Mouse (Mus musculus) forebrain, embryonic 13.5 days (tissue): ENCODE data around the gene Adcyap1. TPM values are rescaled to one million over a fixed set of nuclear protein-coding genes. Genes with fewer than 3 reads are reported as not detected.

ENCODE experiments used
- ATAC-seq: fragments of 200-750 bp; cut with Nextera tagmentation; 2 replicates; pipeline ENCODE4 v1.8.0; 2017
- H3K27ac ChIP-seq: fragments of 300-500 bp; sonication (generic); 2 replicates; pipeline ENCODE4 v1.5.1; 2015; ENCODE audit warnings: inconsistent platforms, mild to moderate bottlenecking, moderate library complexity
- H3K27me3 ChIP-seq: fragments of 300-500 bp; sonication (generic); 2 replicates; pipeline ENCODE4 v1.6.1; 2015; ENCODE audit warnings: mild to moderate bottlenecking, inconsistent platforms
- H3K36me3 ChIP-seq: fragments of 300-500 bp; sonication (generic); 2 replicates; pipeline ENCODE4 v1.6.1; 2015; ENCODE audit warnings: mild to moderate bottlenecking, inconsistent platforms; ENCODE audit not compliant: poor library complexity, severe bottlenecking
- H3K4me1 ChIP-seq: fragments of 300-500 bp; sonication (generic); 2 replicates; pipeline ENCODE4 v1.6.1; 2015; ENCODE audit warnings: inconsistent platforms
- H3K4me2 ChIP-seq: fragments of 300-500 bp; sonication (generic); 2 replicates; pipeline ENCODE4 v1.6.1; 2015; ENCODE audit warnings: inconsistent platforms, mild to moderate bottlenecking, moderate library complexity
- H3K4me3 ChIP-seq: fragments of 300-500 bp; sonication (generic); 2 replicates; pipeline ENCODE4 v1.5.1; 2015; ENCODE audit warnings: mild to moderate bottlenecking, inconsistent platforms
- H3K9ac ChIP-seq: fragments of 300-500 bp; sonication (generic); 2 replicates; pipeline ENCODE4 v1.6.1; 2015; ENCODE audit warnings: mild to moderate bottlenecking, inconsistent platforms
- H3K9me3 ChIP-seq: fragments of 300-500 bp; sonication (generic); replicated peaks from 2 replicates; pipeline ENCODE4 v1.6.1; 2016; ENCODE audit warnings: inconsistent platforms
- WGBS: fragments of 180-500 bp; shearing (Covaris S2); methylation state at CpG from one replicate; pipeline ENCODE4 v1.1.7; 2015; 5-methylcytosine and 5-hydroxymethylcytosine counted together
- polyA plus RNA-seq: library from polyadenylated mRNA; unstranded; fragments of >200 nt; fragmentation: Nextera tagmentation; extraction: Ambion mirVana; gene quantifications from 2 replicates; pipeline ENCODE4 v1.2.1, GENCODE M21; 2015

Adcyap1 gene
- 8.8 TPM in 2 replicates for polyA plus RNA-seq

- Histone ChIP-seq H3K36me3 (no peaks in the 10 kb centered on the region), H3K4me1 (peaks cover 44% of the 10 kb centered on the region), H3K4me3 (peak within 1 kb of the TSS; percentile 45), H3K27ac (no peak within 1 kb of the TSS), H3K4me2 (peak within 1 kb of the TSS; percentile 73), H3K27me3 (peaks cover 75% of the 10 kb centered on the region), H3K9ac (peak within 1 kb of the TSS; percentile 45), H3K9me3 (no peaks in the 10 kb centered on the region)
- ATAC-seq: no peak
- 26% methylated on average over 10 of the region's 10 CpGs for WGBS
These were observed at the start of gene Adcyap1 for GRCm38 (mm10) chr17:93198717-93199116. Gene Adcyap1, plus strand, starts transcription at chr17:93199017.

GRCm38 (mm10) chr17:93158280-93158851, 40.5 kb upstream of the Adcyap1 start:
- Histone ChIP-seq H3K4me2 (no peak overlapping the region), H3K27me3 (no peaks in the 10 kb centered on the region), H3K4me3 (no peak overlapping the region), H3K4me1 (no peaks in the 10 kb centered on the region), H3K9me3 (no peaks in the 10 kb centered on the region), H3K9ac (no peak overlapping the region), H3K36me3 (no peaks in the 10 kb centered on the region), H3K27ac (no peak overlapping the region)
- 37% methylated on average over 1 of the region's 1 CpGs for WGBS
- peak; percentile 84 for ATAC-seq

DNA sequence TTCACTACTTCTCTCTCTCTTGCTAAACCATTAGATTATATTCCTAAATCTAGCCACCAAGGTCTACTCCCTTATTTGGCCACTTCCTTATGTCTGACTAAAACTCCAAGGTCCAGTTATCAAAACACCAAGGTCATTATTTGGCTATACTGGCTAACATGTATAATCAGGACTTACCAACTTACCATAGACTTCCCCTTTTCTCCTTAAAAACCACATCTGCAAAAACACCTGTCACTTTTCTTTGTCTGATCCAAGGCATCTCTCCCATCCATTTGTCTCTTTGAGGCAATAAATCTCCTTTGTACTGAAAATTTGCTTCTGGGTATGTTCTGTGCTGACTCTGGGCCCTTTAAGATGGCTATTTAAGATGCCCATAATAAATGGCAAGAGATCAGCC, 29.2 kb upstream of the Adcyap1 start:
- Histone ChIP-seq H3K27ac (no peak overlapping the region), H3K4me1 (no peaks in the 10 kb centered on the region), H3K4me2 (no peak overlapping the region), H3K9me3 (no peaks in the 10 kb centered on the region), H3K36me3 (no peaks in the 10 kb centered on the region), H3K4me3 (no peak overlapping the region), H3K9ac (no peak overlapping the region), H3K27me3 (no peaks in the 10 kb centered on the region)
- no peak for ATAC-seq

DNA sequence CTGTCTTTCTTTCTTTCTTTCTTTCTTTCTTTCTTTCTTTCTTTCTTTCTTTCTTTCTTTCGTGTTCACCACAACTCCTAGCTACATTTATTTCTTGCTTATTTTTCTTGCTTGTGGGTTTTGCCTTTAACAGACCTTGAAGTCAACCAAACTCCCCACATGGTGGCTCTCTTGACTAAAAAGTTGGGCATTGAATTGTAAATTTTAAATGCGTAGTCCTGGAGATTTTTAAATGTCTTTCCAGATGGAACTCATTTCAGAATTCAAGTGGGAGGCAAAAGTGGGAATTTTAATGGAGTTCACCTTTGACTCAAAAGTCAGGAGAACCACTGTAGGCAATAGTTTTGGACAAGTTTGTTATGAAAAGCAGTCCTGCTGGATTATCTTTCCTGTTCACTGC, 2.0 kb upstream of the Adcyap1 start:
- WGBS: 43% methylated on average over 2 of the region's 2 CpGs
- H3K4me2 ChIP-seq: no peak overlapping the region
- H3K9me3 ChIP-seq: no peaks in the 10 kb centered on the region
- H3K4me1 ChIP-seq: peaks cover 25% of the 10 kb centered on the region
- no peak overlapping the region for H3K9ac ChIP-seq
- ATAC-seq: no peak
- H3K36me3 ChIP-seq: no peaks in the 10 kb centered on the region
- H3K27ac ChIP-seq: no peak overlapping the region
- no peak overlapping the region for H3K4me3 ChIP-seq
- H3K27me3 ChIP-seq: peaks cover 57% of the 10 kb centered on the region

GRCm38 (mm10) chr17:93198213-93198612, 604 bp upstream of the Adcyap1 start:
- H3K9ac ChIP-seq: no peak overlapping the region
- peaks cover 39% of the 10 kb centered on the region for H3K4me1 ChIP-seq
- no peak overlapping the region for H3K4me3 ChIP-seq
- no peak overlapping the region for H3K27ac ChIP-seq
- ATAC-seq: no peak
- 10% methylated on average over 4 of the region's 4 CpGs for WGBS
- no peak overlapping the region for H3K4me2 ChIP-seq
- no peaks in the 10 kb centered on the region for H3K36me3 ChIP-seq
- H3K27me3 ChIP-seq: peaks cover 70% of the 10 kb centered on the region
- no peaks in the 10 kb centered on the region for H3K9me3 ChIP-seq

- peaks cover 47% of the 10 kb centered on the region for H3K4me1 ChIP-seq
- no peak for ATAC-seq
- WGBS: 1% methylated on average over 15 of the region's 15 CpGs
- no peak overlapping the region for H3K27ac ChIP-seq
- peaks cover 77% of the 10 kb centered on the region for H3K27me3 ChIP-seq
- no peaks in the 10 kb centered on the region for H3K9me3 ChIP-seq
- no peaks in the 10 kb centered on the region for H3K36me3 ChIP-seq
- H3K4me3 ChIP-seq: peak overlapping the region; percentile 45
- peak overlapping the region; percentile 73 for H3K4me2 ChIP-seq
- peak overlapping the region; percentile 45; the same call in 1 of the 2 replicates for H3K9ac ChIP-seq
These were observed 401 bp downstream of the Adcyap1 start for GRCm38 (mm10) chr17:93199218-93199617.

DNA sequence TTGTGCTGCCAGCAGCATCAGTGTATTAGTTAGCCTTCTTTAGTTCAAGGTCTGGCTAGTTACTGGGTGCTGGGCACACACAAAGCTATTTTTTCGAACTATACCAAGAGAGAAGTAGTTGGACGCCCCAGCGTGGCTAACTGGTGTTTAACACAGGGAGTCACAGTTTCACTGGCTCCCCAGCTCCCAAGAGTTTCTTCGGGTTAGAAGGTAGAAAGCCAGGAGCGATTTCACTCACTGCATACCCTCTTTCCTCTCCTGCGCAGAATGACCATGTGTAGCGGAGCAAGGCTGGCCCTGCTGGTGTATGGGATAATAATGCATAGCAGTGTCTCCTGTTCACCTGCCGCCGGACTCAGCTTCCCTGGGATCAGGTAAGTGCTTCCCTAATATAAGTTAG, 930 bp downstream of the Adcyap1 start:
- 2% methylated on average over 9 of the region's 9 CpGs for WGBS
- no peak for ATAC-seq
- Histone ChIP-seq H3K4me1 (peaks cover 47% of the 10 kb centered on the region), H3K27ac (no peak overlapping the region), H3K27me3 (peaks cover 81% of the 10 kb centered on the region), H3K4me3 (peak overlapping the region; percentile 45), H3K9ac (peak overlapping the region; percentile 45), H3K4me2 (peak overlapping the region; percentile 73), H3K9me3 (no peaks in the 10 kb centered on the region), H3K36me3 (no peaks in the 10 kb centered on the region)

- H3K9ac ChIP-seq: peak overlapping the region; percentile 63
- H3K4me1 ChIP-seq: peaks cover 47% of the 10 kb centered on the region
- WGBS: under 1% methylated on average over 29 of the region's 29 CpGs
- H3K9me3 ChIP-seq: no peaks in the 10 kb centered on the region
- H3K27ac ChIP-seq: no peak overlapping the region
- peak; percentile 9; the same call in 1 of the 2 replicates for ATAC-seq
- H3K27me3 ChIP-seq: peaks cover 85% of the 10 kb centered on the region
- peak overlapping the region; percentile 45 for H3K4me3 ChIP-seq
- no peaks in the 10 kb centered on the region for H3K36me3 ChIP-seq
- peak overlapping the region; percentile 73 for H3K4me2 ChIP-seq
These were observed 1.8 kb downstream of the Adcyap1 start for GRCm38 (mm10) chr17:93200386-93201264.

GRCm38 (mm10) chr17:93201265-93201925, 2.6 kb downstream of the Adcyap1 start:
- no peaks in the 10 kb centered on the region for H3K36me3 ChIP-seq
- H3K4me3 ChIP-seq: peak overlapping the region; percentile 45
- peaks cover 81% of the 10 kb centered on the region for H3K27me3 ChIP-seq
- H3K27ac ChIP-seq: 0 out of 2 replicates have a peak overlapping the region, but pooled peaks have one; percentile 3
- 2% methylated on average over 16 of the region's 16 CpGs for WGBS
- peaks cover 47% of the 10 kb centered on the region for H3K4me1 ChIP-seq
- H3K9me3 ChIP-seq: no peaks in the 10 kb centered on the region
- peak overlapping the region; percentile 73 for H3K4me2 ChIP-seq
- ATAC-seq: no peak
- H3K9ac ChIP-seq: peak overlapping the region; percentile 63

DNA sequence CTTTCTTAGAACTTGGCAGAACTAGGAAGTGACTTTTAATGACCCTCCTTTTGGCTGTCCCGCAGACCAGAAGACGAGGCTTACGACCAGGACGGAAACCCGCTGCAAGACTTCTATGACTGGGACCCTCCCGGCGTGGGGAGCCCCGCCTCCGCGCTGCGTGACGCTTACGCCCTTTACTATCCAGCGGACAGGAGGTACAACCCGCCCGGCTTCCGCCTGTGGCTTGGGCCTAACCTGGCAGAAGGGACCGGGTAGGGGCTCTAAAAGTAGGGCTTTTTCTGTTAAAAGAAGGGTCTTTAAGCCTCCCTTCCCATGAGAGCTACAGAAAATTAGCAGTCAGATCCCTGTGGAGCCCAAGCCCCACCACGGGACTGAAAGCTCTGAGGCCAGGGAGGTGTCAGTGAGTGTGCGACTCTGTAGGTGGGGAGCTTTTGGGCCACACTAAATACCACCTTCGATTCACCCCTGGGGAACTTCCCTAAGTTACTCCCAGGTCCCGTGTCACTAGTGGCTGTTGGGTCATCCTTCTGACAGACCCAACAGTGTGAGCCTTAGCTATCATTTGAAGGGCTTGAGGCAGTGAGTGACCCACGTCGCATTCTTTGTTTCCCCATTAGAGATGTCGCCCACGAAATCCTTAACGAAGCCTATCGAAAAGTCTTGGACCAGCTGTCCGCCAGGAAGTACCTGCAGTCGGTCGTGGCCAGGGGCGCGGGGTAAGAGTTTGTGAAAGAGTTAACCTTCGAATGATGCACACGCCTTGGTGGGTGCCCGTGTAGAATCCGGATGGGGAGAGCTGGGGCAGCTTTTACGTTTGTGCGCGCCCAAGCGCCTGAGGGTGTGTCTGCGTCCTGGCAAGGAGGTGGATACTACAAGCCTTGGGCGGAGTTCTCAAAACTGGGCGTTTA, 3.6 kb downstream of the Adcyap1 start:
- peak overlapping the region; percentile 73 for H3K4me2 ChIP-seq
- H3K9me3 ChIP-seq: no peaks in the 10 kb centered on the region
- peak overlapping the region; percentile 38 for H3K9ac ChIP-seq
- WGBS: under 1% methylated on average over 44 of the region's 44 CpGs
- peak overlapping the region; percentile 45 for H3K4me3 ChIP-seq
- peak; percentile 60 for ATAC-seq
- H3K4me1 ChIP-seq: peaks cover 47% of the 10 kb centered on the region
- peaks cover 75% of the 10 kb centered on the region for H3K27me3 ChIP-seq
- no peaks in the 10 kb centered on the region for H3K36me3 ChIP-seq
- peak overlapping the region; percentile 63; the same call in 1 of the 2 replicates for H3K27ac ChIP-seq
